Mouse (Mus musculus) frontal cortex, postnatal 10 days (tissue): ENCODE measurements around the gene Trp73.

Source experiments
- DNase-seq, 2 experiments: peaks; one replicate each; pipeline ENCODE4 v3.0.0; 2022; ENCODE audit warnings: low spot score in 2 of 2, mixed read lengths in 1 of 2

The Trp73 gene

GRCm38 (mm10) chr4:154103912-154104311 lies 36.1 kb downstream of the Trp73 start:
- no peak for DNase-seq

GRCm38 (mm10) chr4:154103386-154103785 lies 36.6 kb downstream of the Trp73 start:
- no peak for DNase-seq

- no peak for DNase-seq
These were observed 40.6 kb downstream of the Trp73 start for GRCm38 (mm10) chr4:154099361-154099760.

GRCm38 (mm10) chr4:154096111-154096510 lies 43.9 kb downstream of the Trp73 start:
- DNase-seq = no peak

GRCm38 (mm10) chr4:154093210-154093609 lies 46.8 kb downstream of the Trp73 start:
- no peak for DNase-seq

GRCm38 (mm10) chr4:154091356-154091755 lies 48.7 kb downstream of the Trp73 start:
- DNase-seq = no peak

GRCm38 (mm10) chr4:154089205-154089604 lies 50.8 kb downstream of the Trp73 start:
- no peak for DNase-seq

GRCm38 (mm10) chr4:154086436-154086835 lies 53.6 kb downstream of the Trp73 start:
- DNase-seq = no peak

- no peak for DNase-seq
These were observed 54.2 kb downstream of the Trp73 start for GRCm38 (mm10) chr4:154085856-154086255.

- no peak for DNase-seq
These were observed 58.0 kb downstream of the Trp73 start for GRCm38 (mm10) chr4:154081974-154082373.

- no peak for DNase-seq
These were observed 59.0 kb downstream of the Trp73 start for GRCm38 (mm10) chr4:154081021-154081420.

GRCm38 (mm10) chr4:154080211-154080610 lies 59.8 kb downstream of the Trp73 start:
- no peak for DNase-seq

- no peak for DNase-seq
These were observed 68.1 kb downstream of the Trp73 start for GRCm38 (mm10) chr4:154071941-154072340.

GRCm38 (mm10) chr4:154071521-154071920 lies 68.5 kb downstream of the Trp73 start:
- no peak for DNase-seq

GRCm38 (mm10) chr4:154070896-154071295 lies 69.1 kb downstream of the Trp73 start:
- DNase-seq = no peak

- no peak for DNase-seq
These were observed 74.9 kb downstream of the Trp73 start for GRCm38 (mm10) chr4:154064827-154065773.

- DNase-seq = no peak
These were observed 82.3 kb downstream of the Trp73 start for GRCm38 (mm10) chr4:154057696-154058095.

- no peak for DNase-seq
These were observed 83.3 kb downstream of the Trp73 start for GRCm38 (mm10) chr4:154056661-154057060.

GRCm38 (mm10) chr4:154056046-154056445 lies 84.0 kb downstream of the Trp73 start:
- no peak for DNase-seq

- no peak for DNase-seq
These were observed 84.5 kb downstream of the Trp73 start for GRCm38 (mm10) chr4:154055482-154055881.

GRCm38 (mm10) chr4:154053065-154053464 lies 86.9 kb downstream of the Trp73 start:
- DNase-seq = no peak

- DNase-seq = no peak
These were observed 88.6 kb downstream of the Trp73 start for GRCm38 (mm10) chr4:154051401-154051800.

GRCm38 (mm10) chr4:154045837-154046236 lies 94.2 kb downstream of the Trp73 start:
- no peak for DNase-seq
